Mouse (Mus musculus) testis, adult 2 months (tissue): ENCODE results near the gene Chn2.

Experiments
- CTCF ChIP-seq: fragments of 200-500 bp; IDR thresholded peaks from 2 replicates; pipeline ENCODE4 v1.5.1; 2012; ENCODE audit warnings: low read depth, mild to moderate bottlenecking, inconsistent platforms, low read length, moderate library complexity; ENCODE audit not compliant: control insufficient read depth, insufficient read depth, insufficient replicate concordance
- POLR2A ChIP-seq: fragments of 200-500 bp; IDR thresholded peaks from 2 replicates; pipeline ENCODE4 v1.6.1; 2012; ENCODE audit warnings: low read depth, mild to moderate bottlenecking, inconsistent platforms, low read length, moderate library complexity; ENCODE audit not compliant: control insufficient read depth

DNA sequence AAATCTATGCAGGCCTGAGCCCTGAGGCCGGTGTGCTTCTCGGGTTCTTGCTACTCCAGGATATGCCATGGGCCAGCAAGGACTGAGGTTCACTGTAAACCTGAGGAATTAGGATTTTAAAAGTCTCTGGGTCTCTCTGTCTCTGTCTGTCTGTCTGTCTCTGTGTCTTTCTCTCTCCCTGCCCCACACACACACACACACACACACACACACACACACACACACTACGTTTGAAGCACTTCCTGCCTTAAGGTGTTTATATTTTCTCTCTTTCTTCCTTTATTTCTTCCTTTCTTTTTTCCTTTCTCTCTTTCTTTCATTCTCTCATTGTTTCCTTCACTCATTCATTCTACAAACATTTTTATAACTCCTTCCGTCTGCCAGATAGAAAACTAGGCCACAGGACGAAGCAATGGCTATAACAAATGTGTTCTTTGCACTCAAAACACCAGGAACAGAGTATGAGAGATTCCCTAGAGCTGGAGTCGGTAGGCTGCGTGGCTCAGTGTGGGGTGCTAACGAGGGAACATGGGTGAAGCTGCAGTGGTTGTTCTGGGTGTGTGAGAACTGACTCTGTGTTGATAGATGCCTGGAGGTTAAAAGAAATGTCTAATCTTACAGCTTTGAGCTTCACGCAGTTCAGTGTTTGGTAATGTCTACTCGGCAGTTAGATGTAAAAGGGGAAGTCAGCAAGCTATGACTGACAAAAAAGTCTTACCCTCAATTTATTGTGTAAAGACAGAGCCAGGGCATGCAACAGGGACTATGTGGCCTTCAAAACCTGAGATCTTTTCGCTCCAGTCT lies 103.7 kb downstream of the Chn2 start:
- TF ChIP-seq CTCF (no peak), POLR2A (no peak)
